Mouse (Mus musculus): ENCODE data around the gene Cwc22. TPM values are rescaled to one million over a fixed set of nuclear protein-coding genes. Genes with fewer than 3 reads are reported as not detected.
"Not testable (repeated sequence)": the region's sequence is repeated elsewhere in the genome, so short reads cannot be mapped to it uniquely, and the experiment has no call there.

Cwc22 gene
- polyA plus RNA-seq, 1 experiment from 2014 or later: 32.8 TPM

- WGBS: 96% methylated on average over 12 of the region's 12 CpGs
- Histone ChIP-seq H3K9me3 (ENCODE audit: low read length) (no peaks in the 10 kb centered on the region), H3K36me3 (ENCODE audit: insufficient read depth, low read length) (peaks cover 60% of the 10 kb centered on the region)
Measured at GRCm38 (mm10) chr2:77896843-77897557, 49.2 kb downstream of the Cwc22 start.

DNA sequence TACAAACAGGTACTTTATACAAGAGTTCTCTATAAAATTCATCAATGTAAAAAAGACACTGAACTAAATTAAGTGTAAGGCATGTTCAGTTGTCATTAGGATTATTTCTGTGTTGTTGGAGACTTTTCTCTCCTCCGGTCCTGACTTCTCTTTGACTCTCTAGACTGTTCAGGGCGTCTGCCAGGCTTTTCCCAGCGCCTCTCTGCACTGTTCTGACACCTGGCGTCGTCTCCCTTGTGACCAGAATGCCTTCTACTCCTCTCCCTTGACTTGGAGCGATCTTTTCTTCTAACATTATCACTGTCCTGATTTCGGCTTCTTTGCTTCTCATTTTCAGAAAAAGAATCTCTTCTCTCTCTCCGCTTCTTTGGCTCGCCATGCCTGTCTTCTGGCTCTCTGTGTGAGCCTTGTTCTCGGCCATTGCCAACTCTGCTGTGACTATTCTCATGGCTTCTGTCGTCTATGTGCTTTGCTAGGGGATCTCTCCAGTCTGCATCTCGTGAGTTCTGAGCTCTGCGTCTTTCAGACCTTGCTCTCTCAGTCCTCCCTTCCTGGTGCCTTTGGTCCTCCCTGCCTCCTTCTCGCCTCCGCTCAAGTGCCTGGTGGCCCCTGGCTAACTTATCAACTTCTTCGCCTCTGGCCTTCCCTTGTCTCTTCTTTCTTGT is 50.1 kb downstream of the Cwc22 start:
- not testable (repeated sequence) for H3K4me2 ChIP-seq (replicated peaks; ENCODE audit: low read depth, low read length); H3K27ac ChIP-seq (ENCODE audit: low read length); H3K9ac ChIP-seq (replicated peaks; ENCODE audit: low read length); H3K4me3 ChIP-seq (ENCODE audit: low read length); H3K9me3 ChIP-seq (ENCODE audit: low read length); H3K27me3 ChIP-seq (ENCODE audit: insufficient read depth, low read length); H3K4me1 ChIP-seq (ENCODE audit: insufficient read depth, low read length); ATAC-seq (ENCODE audit: low FRiP score, low TSS enrichment)
- WGBS: 94% methylated on average over 16 of the region's 16 CpGs
- peaks cover 57% of the 10 kb centered on the region for H3K36me3 ChIP-seq (ENCODE audit: insufficient read depth, low read length)

More at GRCm38 (mm10) chr2:77896843-77897557, 49.2 kb downstream of the Cwc22 start:
- Histone ChIP-seq H3K27ac (ENCODE audit: low read length) (no peak overlapping the region), H3K4me2 (replicated peaks; ENCODE audit: low read depth, low read length) (no peak overlapping the region), H3K4me3 (ENCODE audit: low read length) (no peak overlapping the region), H3K4me1 (ENCODE audit: insufficient read depth, low read length) (no peaks in the 10 kb centered on the region), H3K27me3 (ENCODE audit: insufficient read depth, low read length) (no peaks in the 10 kb centered on the region), H3K9ac (replicated peaks; ENCODE audit: low read length) (no peak overlapping the region)
- no peak for ATAC-seq (ENCODE audit: low FRiP score, low TSS enrichment)

- ATAC-seq (ENCODE audit: low FRiP score, low TSS enrichment): no peak
- no peaks in the 10 kb centered on the region for H3K4me1 ChIP-seq (ENCODE audit: insufficient read depth, low read length)
- H3K27ac ChIP-seq (ENCODE audit: low read length): no peak overlapping the region
- peaks cover 7% of the 10 kb centered on the region; the same call in 1 of the 2 replicates for H3K9me3 ChIP-seq (ENCODE audit: low read length)
- no peak overlapping the region for H3K4me3 ChIP-seq (ENCODE audit: low read length)
- H3K27me3 ChIP-seq (ENCODE audit: insufficient read depth, low read length): no peaks in the 10 kb centered on the region
- H3K4me2 ChIP-seq (replicated peaks; ENCODE audit: low read depth, low read length): no peak overlapping the region
- no peak overlapping the region for H3K9ac ChIP-seq (replicated peaks; ENCODE audit: low read length)
- peaks cover 57% of the 10 kb centered on the region for H3K36me3 ChIP-seq (ENCODE audit: insufficient read depth, low read length)
- 77% methylated on average over 8 of the region's 8 CpGs for WGBS
Measured at GRCm38 (mm10) chr2:77894896-77895295, 51.3 kb downstream of the Cwc22 start.

DNA sequence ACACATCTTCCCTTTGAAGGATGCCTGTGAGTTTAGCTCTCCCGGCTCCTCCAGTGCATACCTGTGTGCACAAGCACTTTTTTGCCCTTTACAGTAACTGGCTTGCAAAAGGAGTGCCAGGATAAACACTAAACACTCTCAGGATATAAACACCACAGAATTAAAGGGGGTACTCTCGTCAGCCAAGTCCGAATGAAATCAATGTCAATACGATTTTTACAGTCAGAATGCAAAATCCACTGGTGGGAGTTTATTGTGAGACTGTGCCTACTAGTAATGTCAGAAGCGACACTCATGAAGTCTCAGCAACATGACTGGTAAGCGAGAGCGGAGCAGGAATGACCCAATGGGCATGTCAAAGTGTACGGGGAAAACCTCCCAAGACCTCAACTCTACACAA is 52.7 kb downstream of the Cwc22 start:
- no peak for ATAC-seq (ENCODE audit: low FRiP score, low TSS enrichment)
- no peak overlapping the region for H3K27ac ChIP-seq (ENCODE audit: low read length)
- H3K9me3 ChIP-seq (ENCODE audit: low read length): peaks cover 7% of the 10 kb centered on the region; the same call in 1 of the 2 replicates
- H3K36me3 ChIP-seq (ENCODE audit: insufficient read depth, low read length): peaks cover 43% of the 10 kb centered on the region
- H3K4me2 ChIP-seq (replicated peaks; ENCODE audit: low read depth, low read length): no peak overlapping the region
- no peak overlapping the region for H3K9ac ChIP-seq (replicated peaks; ENCODE audit: low read length)
- H3K4me1 ChIP-seq (ENCODE audit: insufficient read depth, low read length): no peaks in the 10 kb centered on the region
- H3K27me3 ChIP-seq (ENCODE audit: insufficient read depth, low read length): no peaks in the 10 kb centered on the region
- H3K4me3 ChIP-seq (ENCODE audit: low read length): no peak overlapping the region
- WGBS: 94% methylated on average over 8 of the region's 8 CpGs

DNA sequence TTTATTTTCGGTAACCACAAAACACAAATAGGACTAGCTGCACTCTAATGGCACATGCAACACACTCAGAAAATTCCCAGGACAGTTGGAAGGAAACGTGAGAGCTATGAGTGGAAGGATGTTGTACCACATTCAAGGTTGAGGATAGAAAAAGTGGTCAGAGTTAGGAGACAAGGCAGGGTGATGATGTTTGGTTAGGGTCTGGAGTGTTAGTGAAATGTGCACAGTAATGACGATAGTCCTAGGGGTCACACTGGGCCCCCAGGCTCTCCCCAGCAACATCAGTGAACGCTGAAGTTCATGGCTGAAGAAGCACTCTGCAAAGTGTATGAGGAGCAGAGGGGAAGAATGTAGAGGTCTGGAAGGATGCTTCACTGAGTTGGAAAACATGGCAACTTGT is 53.6 kb downstream of the Cwc22 start:
- ATAC-seq (ENCODE audit: low FRiP score, low TSS enrichment): no peak
- peaks cover 7% of the 10 kb centered on the region; the same call in 1 of the 2 replicates for H3K9me3 ChIP-seq (ENCODE audit: low read length)
- no peaks in the 10 kb centered on the region for H3K27me3 ChIP-seq (ENCODE audit: insufficient read depth, low read length)
- no peak overlapping the region for H3K4me2 ChIP-seq (replicated peaks; ENCODE audit: low read depth, low read length)
- H3K9ac ChIP-seq (replicated peaks; ENCODE audit: low read length): no peak overlapping the region
- 95% methylated on average over 4 of the region's 4 CpGs for WGBS
- no peak overlapping the region for H3K27ac ChIP-seq (ENCODE audit: low read length)
- H3K4me1 ChIP-seq (ENCODE audit: insufficient read depth, low read length): no peaks in the 10 kb centered on the region
- H3K36me3 ChIP-seq (ENCODE audit: insufficient read depth, low read length): peaks cover 38% of the 10 kb centered on the region
- no peak overlapping the region for H3K4me3 ChIP-seq (ENCODE audit: low read length)

DNA sequence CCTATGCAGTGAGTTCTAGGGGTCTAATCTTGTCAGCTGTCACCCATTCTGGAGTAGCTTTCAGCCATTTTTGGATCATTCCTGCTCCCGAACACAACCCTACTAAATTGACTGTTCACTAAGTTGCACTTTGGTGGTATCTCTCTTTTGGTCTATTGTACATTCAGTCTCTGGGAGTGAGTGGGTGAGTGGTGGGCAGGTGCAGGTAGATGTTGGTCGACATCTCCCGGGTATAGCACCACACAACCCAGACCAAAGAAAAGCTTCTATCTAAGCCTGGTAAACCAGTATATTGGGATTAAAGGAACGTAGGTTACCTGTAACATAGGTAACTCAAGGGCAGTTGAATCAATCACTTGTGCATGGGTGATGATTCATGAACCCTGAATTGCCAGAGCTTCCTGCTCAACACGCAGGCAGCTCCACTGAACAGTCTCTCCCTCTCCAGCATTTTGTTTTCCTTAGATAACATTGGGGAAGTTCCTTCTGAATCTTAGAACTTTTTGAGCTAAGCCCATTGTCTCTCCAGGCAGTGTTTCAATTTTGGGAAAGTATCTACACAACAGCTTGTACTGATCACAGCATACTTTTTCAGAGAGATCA is 55.2 kb downstream of the Cwc22 start:
- no peak for ATAC-seq (ENCODE audit: low FRiP score, low TSS enrichment)
- Histone ChIP-seq H3K4me3 (ENCODE audit: low read length) (no peak overlapping the region), H3K36me3 (ENCODE audit: insufficient read depth, low read length) (peaks cover 34% of the 10 kb centered on the region), H3K9ac (replicated peaks; ENCODE audit: low read length) (no peak overlapping the region), H3K27me3 (ENCODE audit: insufficient read depth, low read length) (no peaks in the 10 kb centered on the region), H3K4me2 (replicated peaks; ENCODE audit: low read depth, low read length) (no peak overlapping the region), H3K4me1 (ENCODE audit: insufficient read depth, low read length) (no peaks in the 10 kb centered on the region), H3K27ac (ENCODE audit: low read length) (no peak overlapping the region), H3K9me3 (ENCODE audit: low read length) (peaks cover 7% of the 10 kb centered on the region; the same call in 1 of the 2 replicates)
- 91% methylated on average over 5 of the region's 5 CpGs for WGBS

GRCm38 (mm10) chr2:77889949-77890348 is 56.2 kb downstream of the Cwc22 start:
- ATAC-seq (ENCODE audit: low FRiP score, low TSS enrichment): no peak
- H3K4me1 ChIP-seq (ENCODE audit: insufficient read depth, low read length): no peaks in the 10 kb centered on the region
- no peak overlapping the region for H3K4me3 ChIP-seq (ENCODE audit: low read length)
- H3K9ac ChIP-seq (replicated peaks; ENCODE audit: low read length): no peak overlapping the region
- H3K27me3 ChIP-seq (ENCODE audit: insufficient read depth, low read length): no peaks in the 10 kb centered on the region
- no peak overlapping the region for H3K4me2 ChIP-seq (replicated peaks; ENCODE audit: low read depth, low read length)
- 90% methylated on average over 6 of the region's 6 CpGs for WGBS
- peaks cover 28% of the 10 kb centered on the region for H3K36me3 ChIP-seq (ENCODE audit: insufficient read depth, low read length)
- no peak overlapping the region for H3K27ac ChIP-seq (ENCODE audit: low read length)
- peaks cover 7% of the 10 kb centered on the region; the same call in 1 of the 2 replicates for H3K9me3 ChIP-seq (ENCODE audit: low read length)

- no peak overlapping the region for H3K4me3 ChIP-seq (ENCODE audit: low read length)
- H3K4me2 ChIP-seq (replicated peaks; ENCODE audit: low read depth, low read length): no peak overlapping the region
- peaks cover 7% of the 10 kb centered on the region; the same call in 1 of the 2 replicates for H3K9me3 ChIP-seq (ENCODE audit: low read length)
- H3K4me1 ChIP-seq (ENCODE audit: insufficient read depth, low read length): no peaks in the 10 kb centered on the region
- no peaks in the 10 kb centered on the region for H3K27me3 ChIP-seq (ENCODE audit: insufficient read depth, low read length)
- peaks cover 22% of the 10 kb centered on the region for H3K36me3 ChIP-seq (ENCODE audit: insufficient read depth, low read length)
- 85% methylated on average over 5 of the region's 5 CpGs for WGBS
- ATAC-seq (ENCODE audit: low FRiP score, low TSS enrichment): no peak
- no peak overlapping the region for H3K9ac ChIP-seq (replicated peaks; ENCODE audit: low read length)
- no peak overlapping the region for H3K27ac ChIP-seq (ENCODE audit: low read length)
Measured at GRCm38 (mm10) chr2:77889401-77889800, 56.8 kb downstream of the Cwc22 start.

GRCm38 (mm10) chr2:77888826-77889225 is 57.3 kb downstream of the Cwc22 start:
- Histone ChIP-seq H3K9me3 (ENCODE audit: low read length) (peaks cover 7% of the 10 kb centered on the region; the same call in 1 of the 2 replicates), H3K27me3 (ENCODE audit: insufficient read depth, low read length) (no peaks in the 10 kb centered on the region), H3K27ac (ENCODE audit: low read length) (no peak overlapping the region), H3K9ac (replicated peaks; ENCODE audit: low read length) (no peak overlapping the region), H3K4me3 (ENCODE audit: low read length) (no peak overlapping the region), H3K4me1 (ENCODE audit: insufficient read depth, low read length) (no peaks in the 10 kb centered on the region), H3K36me3 (ENCODE audit: insufficient read depth, low read length) (peaks cover 19% of the 10 kb centered on the region), H3K4me2 (replicated peaks; ENCODE audit: low read depth, low read length) (no peak overlapping the region)
- WGBS: 74% methylated on average over 2 of the region's 2 CpGs
- no peak for ATAC-seq (ENCODE audit: low FRiP score, low TSS enrichment)

DNA sequence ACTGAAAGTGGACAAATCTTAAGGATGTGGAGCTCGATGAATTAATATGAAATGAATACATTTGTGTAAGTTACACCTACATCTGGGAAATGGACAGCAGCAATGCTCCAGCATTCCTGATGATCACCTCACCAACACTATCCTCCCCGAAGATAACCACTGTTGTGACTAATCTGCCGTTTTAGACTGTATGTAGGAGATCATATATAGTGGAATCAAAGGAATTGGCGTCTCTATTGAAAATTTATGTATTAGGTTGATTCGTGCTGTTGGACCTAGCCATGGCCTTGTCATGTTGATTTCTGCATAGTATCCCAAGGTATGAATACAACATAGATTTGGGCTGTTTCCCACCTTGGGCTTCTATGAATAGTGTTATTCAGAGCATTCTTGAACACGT is 58.1 kb downstream of the Cwc22 start:
- H3K4me3 ChIP-seq (ENCODE audit: low read length): no peak overlapping the region
- no peaks in the 10 kb centered on the region for H3K4me1 ChIP-seq (ENCODE audit: insufficient read depth, low read length)
- WGBS: 89% methylated on average over 6 of the region's 6 CpGs
- no peaks in the 10 kb centered on the region for H3K27me3 ChIP-seq (ENCODE audit: insufficient read depth, low read length)
- no peak overlapping the region for H3K27ac ChIP-seq (ENCODE audit: low read length)
- no peak for ATAC-seq (ENCODE audit: low FRiP score, low TSS enrichment)
- no peak overlapping the region for H3K9ac ChIP-seq (replicated peaks; ENCODE audit: low read length)
- H3K36me3 ChIP-seq (ENCODE audit: insufficient read depth, low read length): peaks cover 11% of the 10 kb centered on the region
- H3K9me3 ChIP-seq (ENCODE audit: low read length): peaks cover 7% of the 10 kb centered on the region; the same call in 1 of the 2 replicates
- no peak overlapping the region for H3K4me2 ChIP-seq (replicated peaks; ENCODE audit: low read depth, low read length)
